Mouse (Mus musculus) ES-E14 (cell line): ENCODE measurements at regions not wholly inside any gene's neighbourhood (a gene's known extent, or its start where the extent isn't known, plus 50 kb on each side); places are given as distances from the start of the nearest gene placed in this dataset.

Experiments used
- DNase-seq: peaks from one replicate; pipeline ENCODE4 v3.0.0-alpha.2; 2013; ENCODE audit warnings: low read depth, low spot score
- H3K27ac ChIP-seq: 2 replicates; pipeline ENCODE4 v1.5.1; 2012; ENCODE audit warnings: low read depth, mild to moderate bottlenecking, low read length, moderate library complexity, mixed read lengths; ENCODE audit not compliant: poor library complexity, insufficient read depth, severe bottlenecking
- H3K36me3 ChIP-seq: 2 replicates; pipeline ENCODE4 v1.6.1; 2012; ENCODE audit warnings: mild to moderate bottlenecking, low read length, moderate library complexity, mixed read lengths; ENCODE audit not compliant: control insufficient read depth, poor library complexity, insufficient read depth, severe bottlenecking
- H3K4me1 ChIP-seq, 2 experiments: fragments of 150-350 bp in 1 of 2; sonication (generic) in 1 of 2; 2 replicates each; pipeline ENCODE4 v1.6.1; 2012; ENCODE audit warnings: low read length in 2 of 2, mild to moderate bottlenecking in 1 of 2, mixed read lengths in 1 of 2; ENCODE audit not compliant: control insufficient read depth in 2 of 2, insufficient read depth in 2 of 2, poor library complexity in 1 of 2
- H3K4me3 ChIP-seq, 2 experiments: fragments of 150-350 bp in 1 of 2; sonication (generic) in 1 of 2; 2 replicates each; pipeline ENCODE4 v1.5.1; 2012; ENCODE audit warnings: low read length in 2 of 2, low read depth in 1 of 2, mild to moderate bottlenecking in 1 of 2, mixed read lengths in 1 of 2; ENCODE audit not compliant: insufficient read depth in 1 of 2, poor library complexity in 1 of 2, severe bottlenecking in 1 of 2
- H3K9ac ChIP-seq: 2 replicates; pipeline ENCODE4 v1.6.1; 2012; ENCODE audit warnings: low read depth, mild to moderate bottlenecking, low read length, mixed read lengths; ENCODE audit not compliant: poor library complexity, insufficient read depth, severe bottlenecking
- H3K9me3 ChIP-seq: fragments of 150-350 bp; sonication (generic); 2 replicates; pipeline ENCODE4 v1.6.1; 2012; ENCODE audit warnings: low read depth, mild to moderate bottlenecking, low read length; ENCODE audit not compliant: control insufficient read depth, insufficient read depth
- CHD2 ChIP-seq: IDR thresholded peaks from 2 replicates; pipeline ENCODE4 v1.6.1; 2014; ENCODE audit warnings: mild to moderate bottlenecking, low read depth, low read length, inconsistent platforms
- HCFC1 ChIP-seq: IDR thresholded peaks from 2 replicates; pipeline ENCODE4 v1.6.1; 2012; ENCODE audit warnings: low read length, inconsistent platforms, borderline replicate concordance; ENCODE audit not compliant: insufficient read depth
- MAFK ChIP-seq: IDR thresholded peaks from 2 replicates; pipeline ENCODE4 v1.6.1; 2014; ENCODE audit warnings: mild to moderate bottlenecking, low read depth, low read length, inconsistent platforms; ENCODE audit not compliant: insufficient read depth
- ZC3H11A ChIP-seq: IDR thresholded peaks from 2 replicates; pipeline ENCODE4 v1.6.1; 2012; ENCODE audit warnings: low read depth, mild to moderate bottlenecking, inconsistent platforms, low read length, borderline replicate concordance
- ZNF384 ChIP-seq: IDR thresholded peaks from 2 replicates; pipeline ENCODE4 v1.6.1; 2012; ENCODE audit warnings: low read depth, low read length, inconsistent platforms
- in situ Hi-C, 2 experiments: fragments of 600-800 bp; cut with MboI; formaldehyde crosslinking; loops; one replicate each; pipeline ENCODE4 v1.15.1; 2025; ENCODE audit warnings: low sequenced_read_pairs in 2 of 2, inconsistent platforms in 1 of 2; ENCODE audit not compliant: unreplicated experiment in 2 of 2

GRCm38 (mm10) chr2:129883417-129883816 lies 83.1 kb downstream of the Stk35 start:
- no peak for DNase-seq
- Histone ChIP-seq H3K4me1 (peaks cover 13 to 26% of the 10 kb centered on the region in 2 experiments), H3K9me3 (no peaks in the 10 kb centered on the region), H3K9ac (no peak overlapping the region; the same call in 1 of the 2 replicates), H3K27ac (no peak overlapping the region; the same call in 1 of the 2 replicates), H3K4me3 (no peak overlapping the region), H3K36me3 (no peaks in the 10 kb centered on the region)
- in situ Hi-C loops = no loop called here
- TF ChIP-seq MAFK = no peak
- no peak for TF ChIP-seq ZC3H11A
- no peak for TF ChIP-seq CHD2
- no peak for TF ChIP-seq HCFC1
- no peak for TF ChIP-seq ZNF384

GRCm38 (mm10) chr2:129884316-129884715 lies 84.0 kb downstream of the Stk35 start:
- H3K9ac ChIP-seq = no peak overlapping the region
- H3K4me3 ChIP-seq = no peak overlapping the region
- TF ChIP-seq CHD2 (no peak), ZC3H11A (no peak), MAFK (no peak), HCFC1 (no peak)
- in situ Hi-C loops = no loop called here
- H3K4me1 ChIP-seq = peaks cover 13 to 24% of the 10 kb centered on the region in 2 experiments
- H3K27ac ChIP-seq = no peak overlapping the region
- no peak for DNase-seq
- H3K9me3 ChIP-seq = no peaks in the 10 kb centered on the region
- H3K36me3 ChIP-seq = no peaks in the 10 kb centered on the region

GRCm38 (mm10) chr2:129885536-129885935 lies 85.2 kb downstream of the Stk35 start:
- in situ Hi-C loops = no loop called here

GRCm38 (mm10) chr2:129893231-129893630 lies 92.9 kb downstream of the Stk35 start:
- Histone ChIP-seq H3K27ac (no peak overlapping the region), H3K36me3 (no peaks in the 10 kb centered on the region), H3K9me3 (no peaks in the 10 kb centered on the region), H3K9ac (no peak overlapping the region), H3K4me1 (no peaks in the 10 kb centered on the region), H3K4me3 (no peak overlapping the region)
- in situ Hi-C loops = no loop called here
- TF ChIP-seq MAFK (no peak), ZC3H11A (no peak)
- no peak for DNase-seq

More at GRCm38 (mm10) chr2:129885536-129885935, 85.2 kb downstream of the Stk35 start:
- Histone ChIP-seq H3K4me3 (no peak overlapping the region), H3K9me3 (no peaks in the 10 kb centered on the region), H3K36me3 (no peaks in the 10 kb centered on the region), H3K9ac (no peak overlapping the region), H3K27ac (no peak overlapping the region), H3K4me1 (peaks cover 13 to 15% of the 10 kb centered on the region in 2 experiments)
- no peak for TF ChIP-seq ZC3H11A
- TF ChIP-seq HCFC1 = no peak
- TF ChIP-seq MAFK = no peak
- TF ChIP-seq ZNF384 = no peak
- DNase-seq = no peak

DNA sequence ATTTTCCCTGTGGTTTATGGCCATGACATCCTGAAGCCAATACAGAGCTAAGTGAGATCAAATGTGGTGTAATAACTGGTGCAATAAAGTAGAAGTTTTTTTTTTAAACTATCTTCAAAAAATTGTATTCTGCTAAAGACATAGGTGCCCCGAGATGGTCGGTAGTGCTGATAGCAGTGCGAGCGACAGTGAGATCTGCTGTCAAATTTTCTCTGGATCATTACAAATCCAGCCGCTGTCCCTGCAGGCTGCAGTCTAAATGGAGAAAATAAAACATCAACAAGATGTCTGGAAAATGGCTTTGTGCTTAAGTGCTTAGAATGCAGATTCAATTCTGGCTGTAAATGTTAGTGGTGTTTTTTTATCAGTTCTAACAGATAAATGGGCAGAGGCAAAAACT lies 93.5 kb downstream of the Stk35 start:
- in situ Hi-C loops = no loop called here

More for the DNA sequence above, 93.5 kb downstream of the Stk35 start:
- TF ChIP-seq MAFK (no peak), CHD2 (no peak), ZNF384 (no peak), ZC3H11A (no peak), HCFC1 (no peak)
- Histone ChIP-seq H3K9ac (no peak overlapping the region), H3K4me1 (no peaks in the 10 kb centered on the region), H3K4me3 (no peak overlapping the region), H3K9me3 (no peaks in the 10 kb centered on the region), H3K27ac (no peak overlapping the region), H3K36me3 (no peaks in the 10 kb centered on the region)
- no peak for DNase-seq
